Mouse (Mus musculus) heart, embryonic 13.5 days (tissue): ENCODE data around the gene Gm42421. TPM values are rescaled to one million over a fixed set of nuclear protein-coding genes. Genes with fewer than 3 reads are reported as not detected.

Experiments
- ATAC-seq: fragments of 200-750 bp; cut with Nextera tagmentation; 2 replicates; pipeline ENCODE4 v1.8.0; 2017; ENCODE audit warnings: moderate TSS enrichment; ENCODE audit not compliant: insufficient number of reproducible peaks, low FRiP score, low TSS enrichment; ENCODE audit errors: extremely low read depth
- H3K27ac ChIP-seq: fragments of 300-500 bp; sonication (generic); replicated peaks from 2 replicates; pipeline ENCODE4 v1.5.1; 2015; ENCODE audit warnings: moderate library complexity, mild to moderate bottlenecking, inconsistent platforms
- H3K27me3 ChIP-seq: fragments of 300-500 bp; sonication (generic); replicated peaks from 2 replicates; pipeline ENCODE4 v1.6.1; 2015; ENCODE audit warnings: mild to moderate bottlenecking, inconsistent platforms
- H3K36me3 ChIP-seq: fragments of 300-500 bp; sonication (generic); 2 replicates; pipeline ENCODE4 v1.6.1; 2015; ENCODE audit warnings: mild to moderate bottlenecking, inconsistent platforms
- H3K4me1 ChIP-seq: fragments of 300-500 bp; sonication (generic); 2 replicates; pipeline ENCODE4 v1.6.1; 2015; ENCODE audit warnings: inconsistent platforms
- H3K4me2 ChIP-seq: fragments of 300-500 bp; sonication (generic); 2 replicates; pipeline ENCODE4 v1.6.1; 2015; ENCODE audit warnings: inconsistent platforms, mild to moderate bottlenecking, moderate library complexity
- H3K4me3 ChIP-seq: fragments of 300-500 bp; sonication (generic); 2 replicates; pipeline ENCODE4 v1.5.1; 2015; ENCODE audit warnings: moderate library complexity, mild to moderate bottlenecking, inconsistent platforms
- H3K9ac ChIP-seq: fragments of 300-500 bp; sonication (generic); 2 replicates; pipeline ENCODE4 v1.6.1; 2015; ENCODE audit warnings: inconsistent platforms, mild to moderate bottlenecking, moderate library complexity
- H3K9me3 ChIP-seq: fragments of 300-500 bp; sonication (generic); 2 replicates; pipeline ENCODE4 v1.6.1; 2016; ENCODE audit warnings: inconsistent platforms
- WGBS: fragments of 180-500 bp; shearing (Covaris S2); methylation state at CpG from one replicate; pipeline ENCODE4 v1.1.7; 2015; ENCODE audit warnings: mixed read lengths; 5-methylcytosine and 5-hydroxymethylcytosine counted together
- polyA plus RNA-seq: library from polyadenylated mRNA; unstranded; fragments of >200 nt; fragmentation: Nextera tagmentation; extraction: Ambion mirVana; gene quantifications from 2 replicates; pipeline ENCODE4 v1.2.1, GENCODE M21; 2015

Gm42421 gene
- polyA plus RNA-seq, 1 experiment from 2014 or later: 0.45 TPM

DNA sequence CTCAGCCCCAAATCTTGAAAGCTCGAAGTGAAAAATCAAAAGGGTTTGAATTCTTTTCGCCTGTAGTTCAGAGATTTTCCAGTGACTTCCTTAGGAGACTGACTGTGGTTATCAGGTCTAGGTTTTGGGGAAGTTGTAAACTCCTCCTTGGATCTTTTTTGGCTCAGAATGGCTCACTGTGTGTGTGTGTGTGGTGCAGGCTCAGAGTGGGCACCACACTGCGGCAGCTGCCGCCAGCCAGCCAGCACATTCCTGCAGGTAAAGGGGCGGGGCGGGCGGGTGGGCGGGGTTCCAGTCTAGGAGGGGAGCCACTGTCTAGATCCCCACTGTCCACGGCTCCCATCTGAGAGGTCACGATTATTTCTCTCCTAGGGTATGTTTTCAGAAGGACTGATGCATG lies 13.6 kb downstream of the Gm42421 start:
- H3K27me3 ChIP-seq: no peaks in the 10 kb centered on the region
- no peak for ATAC-seq
- WGBS: 18% methylated on average over 10 of the region's 10 CpGs

GRCm38 (mm10) chr5:143943231-143944125 lies 15.5 kb downstream of the Gm42421 start:
- 76% methylated on average over 14 of the region's 14 CpGs for WGBS
- Histone ChIP-seq H3K27ac (no peak overlapping the region), H3K9ac (no peak overlapping the region), H3K9me3 (no peaks in the 10 kb centered on the region), H3K4me3 (no peak overlapping the region), H3K27me3 (no peaks in the 10 kb centered on the region), H3K4me2 (no peak overlapping the region), H3K4me1 (0 out of 2 replicates have a peak, but pooled peaks cover 3% of the 10 kb centered on the region), H3K36me3 (no peaks in the 10 kb centered on the region)
- ATAC-seq: no peak

More for the DNA sequence above, 13.6 kb downstream of the Gm42421 start:
- Histone ChIP-seq H3K4me3 (no peak overlapping the region), H3K4me1 (0 out of 2 replicates have a peak, but pooled peaks cover 3% of the 10 kb centered on the region), H3K4me2 (no peak overlapping the region), H3K36me3 (no peaks in the 10 kb centered on the region), H3K9me3 (no peaks in the 10 kb centered on the region), H3K9ac (no peak overlapping the region), H3K27ac (no peak overlapping the region)

- Histone ChIP-seq H3K9me3 (no peaks in the 10 kb centered on the region), H3K4me2 (no peak overlapping the region), H3K9ac (no peak overlapping the region), H3K36me3 (no peaks in the 10 kb centered on the region), H3K4me3 (no peak overlapping the region), H3K27ac (no peak overlapping the region), H3K27me3 (no peaks in the 10 kb centered on the region), H3K4me1 (0 out of 2 replicates have a peak, but pooled peaks cover under 1% of the 10 kb centered on the region)
- WGBS: 84% methylated on average over 12 of the region's 12 CpGs
- no peak for ATAC-seq
Measured at GRCm38 (mm10) chr5:143948361-143948760, 20.4 kb downstream of the Gm42421 start.

GRCm38 (mm10) chr5:143950016-143950415 lies 22.0 kb downstream of the Gm42421 start:
- H3K9ac ChIP-seq: no peak overlapping the region
- no peak overlapping the region for H3K4me2 ChIP-seq
- 41% methylated on average over 5 of the region's 5 CpGs for WGBS
- H3K4me1 ChIP-seq: no peaks in the 10 kb centered on the region
- no peak overlapping the region for H3K4me3 ChIP-seq
- no peak for ATAC-seq
- H3K27me3 ChIP-seq: no peaks in the 10 kb centered on the region
- H3K36me3 ChIP-seq: no peaks in the 10 kb centered on the region
- H3K27ac ChIP-seq: no peak overlapping the region
- H3K9me3 ChIP-seq: peaks cover 5% of the 10 kb centered on the region; the same call in 1 of the 2 replicates

GRCm38 (mm10) chr5:143957101-143957500 lies 29.1 kb downstream of the Gm42421 start:
- 86% methylated on average over 6 of the region's 6 CpGs for WGBS

GRCm38 (mm10) chr5:143959551-143959950 lies 31.6 kb downstream of the Gm42421 start:
- ATAC-seq: no peak
- H3K4me3 ChIP-seq: no peak overlapping the region
- no peak overlapping the region for H3K9ac ChIP-seq
- H3K27ac ChIP-seq: no peak overlapping the region
- no peaks in the 10 kb centered on the region for H3K4me1 ChIP-seq
- WGBS: 84% methylated on average over 11 of the region's 11 CpGs
- H3K36me3 ChIP-seq: no peaks in the 10 kb centered on the region
- peaks cover 13% of the 10 kb centered on the region for H3K9me3 ChIP-seq
- no peak overlapping the region for H3K4me2 ChIP-seq
- no peaks in the 10 kb centered on the region for H3K27me3 ChIP-seq

More at GRCm38 (mm10) chr5:143957101-143957500, 29.1 kb downstream of the Gm42421 start:
- Histone ChIP-seq H3K4me1 (no peaks in the 10 kb centered on the region), H3K4me2 (no peak overlapping the region), H3K9me3 (peaks cover 14% of the 10 kb centered on the region), H3K27ac (no peak overlapping the region), H3K4me3 (no peak overlapping the region), H3K36me3 (no peaks in the 10 kb centered on the region), H3K27me3 (no peaks in the 10 kb centered on the region), H3K9ac (no peak overlapping the region)
- no peak for ATAC-seq

- Histone ChIP-seq H3K4me3 (no peak overlapping the region), H3K4me2 (no peak overlapping the region), H3K27me3 (no peaks in the 10 kb centered on the region), H3K9me3 (peaks cover 6% of the 10 kb centered on the region; the same call in 1 of the 2 replicates), H3K9ac (no peak overlapping the region), H3K36me3 (no peaks in the 10 kb centered on the region), H3K4me1 (no peaks in the 10 kb centered on the region), H3K27ac (no peak overlapping the region)
- no peak for ATAC-seq
- 89% methylated on average over 7 of the region's 8 CpGs for WGBS
Measured at GRCm38 (mm10) chr5:143961176-143961575, 33.2 kb downstream of the Gm42421 start.

GRCm38 (mm10) chr5:143965586-143966345 lies 37.8 kb downstream of the Gm42421 start:
- Histone ChIP-seq H3K4me3 (no peak overlapping the region), H3K27me3 (no peaks in the 10 kb centered on the region), H3K27ac (no peak overlapping the region), H3K9me3 (no peaks in the 10 kb centered on the region), H3K9ac (no peak overlapping the region), H3K36me3 (no peaks in the 10 kb centered on the region), H3K4me1 (no peaks in the 10 kb centered on the region), H3K4me2 (no peak overlapping the region)
- ATAC-seq: no peak
- WGBS: 80% methylated on average over 12 of the region's 12 CpGs

GRCm38 (mm10) chr5:143966671-143967070 lies 38.7 kb downstream of the Gm42421 start:
- no peak for ATAC-seq

DNA sequence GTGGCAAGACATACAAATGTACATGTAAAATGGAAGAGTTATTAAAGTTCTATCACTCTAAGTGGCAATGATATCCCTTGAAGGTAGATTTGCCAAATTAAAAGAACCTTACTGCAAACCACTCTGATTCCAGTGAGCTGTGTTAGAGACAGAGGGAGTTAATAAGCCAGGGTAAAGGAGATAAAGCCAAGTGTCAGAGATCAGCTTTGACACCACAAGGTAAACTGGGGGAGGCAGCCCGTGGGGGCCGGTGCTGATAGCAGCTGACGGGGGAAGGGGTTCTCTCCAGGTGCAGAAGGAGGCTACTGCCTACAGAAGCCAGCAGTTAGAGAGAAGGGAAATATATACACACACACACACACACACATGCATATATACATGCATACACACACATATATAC lies 44.7 kb downstream of the Gm42421 start:
- no peak overlapping the region for H3K27ac ChIP-seq
- no peak overlapping the region for H3K4me3 ChIP-seq
- WGBS: 6% methylated on average over 3 of the region's 3 CpGs
- ATAC-seq: no peak
- no peaks in the 10 kb centered on the region for H3K27me3 ChIP-seq
- H3K4me1 ChIP-seq: no peaks in the 10 kb centered on the region
- no peaks in the 10 kb centered on the region for H3K36me3 ChIP-seq
- no peaks in the 10 kb centered on the region for H3K9me3 ChIP-seq
- no peak overlapping the region for H3K4me2 ChIP-seq
- no peak overlapping the region for H3K9ac ChIP-seq

More at GRCm38 (mm10) chr5:143966671-143967070, 38.7 kb downstream of the Gm42421 start:
- Histone ChIP-seq H3K4me1 (no peaks in the 10 kb centered on the region), H3K27me3 (no peaks in the 10 kb centered on the region), H3K9me3 (no peaks in the 10 kb centered on the region), H3K4me3 (no peak overlapping the region), H3K27ac (no peak overlapping the region), H3K4me2 (no peak overlapping the region), H3K9ac (no peak overlapping the region), H3K36me3 (no peaks in the 10 kb centered on the region)
- 80% methylated on average over 12 of the region's 12 CpGs for WGBS

- H3K36me3 ChIP-seq: no peaks in the 10 kb centered on the region
- H3K4me2 ChIP-seq: no peak overlapping the region
- H3K4me1 ChIP-seq: no peaks in the 10 kb centered on the region
- ATAC-seq: peak; percentile 37; the same call in 1 of the 2 replicates
- no peak overlapping the region for H3K27ac ChIP-seq
- no peaks in the 10 kb centered on the region for H3K27me3 ChIP-seq
- WGBS: 52% methylated on average over 4 of the region's 4 CpGs
- no peak overlapping the region for H3K9ac ChIP-seq
- H3K9me3 ChIP-seq: no peaks in the 10 kb centered on the region
- no peak overlapping the region for H3K4me3 ChIP-seq
Measured at GRCm38 (mm10) chr5:143974931-143975630, 47.1 kb downstream of the Gm42421 start.
